Mouse (Mus musculus) neural tube, embryonic 12.5 days (tissue): ENCODE measurements around the gene Mmp25. TPM values are rescaled to one million over a fixed set of nuclear protein-coding genes. Genes with fewer than 3 reads are reported as not detected.

Source experiments
- ATAC-seq: fragments of 200-750 bp; cut with Nextera tagmentation; 2 replicates; pipeline ENCODE4 v1.8.0; 2017; ENCODE audit warnings: low read depth, mild to moderate bottlenecking, moderate TSS enrichment, moderate library complexity; ENCODE audit not compliant: low FRiP score
- H3K27ac ChIP-seq: fragments of 300-500 bp; sonication (generic); 2 replicates; pipeline ENCODE4 v1.5.1; 2016
- H3K27me3 ChIP-seq: fragments of 300-500 bp; sonication (generic); replicated peaks from 2 replicates; pipeline ENCODE4 v1.6.1; 2016; ENCODE audit warnings: mild to moderate bottlenecking
- H3K36me3 ChIP-seq: fragments of 300-500 bp; sonication (generic); 2 replicates; pipeline ENCODE4 v1.6.1; 2016; ENCODE audit warnings: mild to moderate bottlenecking
- H3K4me1 ChIP-seq: fragments of 300-500 bp; sonication (generic); 2 replicates; pipeline ENCODE4 v1.6.1; 2016
- H3K4me2 ChIP-seq: fragments of 300-500 bp; sonication (generic); replicated peaks from 2 replicates; pipeline ENCODE4 v1.6.1; 2016; ENCODE audit warnings: mild to moderate bottlenecking
- H3K4me3 ChIP-seq: fragments of 300-500 bp; sonication (generic); 2 replicates; pipeline ENCODE4 v1.5.1; 2016
- H3K9ac ChIP-seq: fragments of 300-500 bp; sonication (generic); 2 replicates; pipeline ENCODE4 v1.6.1; 2016; ENCODE audit warnings: mild to moderate bottlenecking
- H3K9me3 ChIP-seq: fragments of 300-500 bp; sonication (generic); 2 replicates; pipeline ENCODE4 v1.6.1; 2016; ENCODE audit warnings: mild to moderate bottlenecking
- WGBS: fragments of 180-500 bp; shearing (Covaris S2); methylation state at CpG from one replicate; pipeline ENCODE4 v1.1.7; 2016; 5-methylcytosine and 5-hydroxymethylcytosine counted together
- polyA plus RNA-seq: library from polyadenylated mRNA; unstranded; fragments of >200 nt; fragmentation: Nextera tagmentation; extraction: Ambion mirVana; gene quantifications from 2 replicates; pipeline ENCODE4 v1.2.1, GENCODE M21; 2016

The Mmp25 gene
- 1.6 TPM in 2 replicates for polyA plus RNA-seq

- peaks cover 9% of the 10 kb centered on the region; the same call in 1 of the 2 replicates for H3K4me1 ChIP-seq
- peak; percentile 57; the same call in 1 of the 2 replicates for ATAC-seq
- peak within 1 kb of the TSS; percentile 77 for H3K4me2 ChIP-seq
- H3K27me3 ChIP-seq: peaks cover 33% of the 10 kb centered on the region
- H3K9me3 ChIP-seq: no peaks in the 10 kb centered on the region
- H3K27ac ChIP-seq: no peak within 1 kb of the TSS
- under 1% methylated on average over 58 of the region's 58 CpGs for WGBS
- H3K36me3 ChIP-seq: no peaks in the 10 kb centered on the region
- peak within 1 kb of the TSS; percentile 44; the same call in 1 of the 2 replicates for H3K9ac ChIP-seq
- peak within 1 kb of the TSS; percentile 39 for H3K4me3 ChIP-seq
These were observed at the start of gene Mmp25 for GRCm38 (mm10) chr17:23644613-23645495. Gene Mmp25 (minus strand): TSS chr17:23645277.

- Histone ChIP-seq H3K27ac (no peak overlapping the region), H3K4me3 (no peak overlapping the region), H3K4me2 (no peak overlapping the region), H3K27me3 (peaks cover 16% of the 10 kb centered on the region), H3K9me3 (no peaks in the 10 kb centered on the region), H3K4me1 (peaks cover 5% of the 10 kb centered on the region), H3K36me3 (no peaks in the 10 kb centered on the region), H3K9ac (no peak overlapping the region)
- no peak for ATAC-seq
- 63% methylated on average over 1 of the region's 1 CpGs for WGBS
These were observed 49.4 kb upstream of the Mmp25 start for GRCm38 (mm10) chr17:23694491-23694890.

- no peak within 1 kb of the TSS for H3K9ac ChIP-seq
- H3K4me2 ChIP-seq: peak within 1 kb of the TSS; percentile 22
- peaks cover 18% of the 10 kb centered on the region for H3K4me1 ChIP-seq
- no peak within 1 kb of the TSS for H3K27ac ChIP-seq
- H3K9me3 ChIP-seq: no peaks in the 10 kb centered on the region
- 0 out of 2 replicates have a peak, but pooled peaks have one; percentile 13 for ATAC-seq
- H3K4me3 ChIP-seq: no peak within 1 kb of the TSS
- H3K27me3 ChIP-seq: peaks cover 53% of the 10 kb centered on the region
- WGBS: 8% methylated on average over 15 of the region's 15 CpGs
- H3K36me3 ChIP-seq: no peaks in the 10 kb centered on the region
These were observed 39.0 kb upstream of the Mmp25 start, which contains the start of gene Cldn9 for GRCm38 (mm10) chr17:23683856-23684672. Gene Cldn9 (minus strand): TSS chr17:23684026.

- H3K4me1 ChIP-seq: peaks cover 19% of the 10 kb centered on the region
- peaks cover 61% of the 10 kb centered on the region for H3K27me3 ChIP-seq
- no peaks in the 10 kb centered on the region for H3K36me3 ChIP-seq
- H3K4me3 ChIP-seq: no peak overlapping the region
- peak overlapping the region; percentile 22 for H3K4me2 ChIP-seq
- WGBS: 16% methylated on average over 15 of the region's 15 CpGs
- H3K9ac ChIP-seq: no peak overlapping the region
- H3K27ac ChIP-seq: no peak overlapping the region
- ATAC-seq: 0 out of 2 replicates have a peak, but pooled peaks have one; percentile 15
- no peaks in the 10 kb centered on the region for H3K9me3 ChIP-seq
These were observed 38.1 kb upstream of the Mmp25 start for GRCm38 (mm10) chr17:23683226-23683625.

- 70% methylated on average over 3 of the region's 3 CpGs for WGBS
- ATAC-seq: no peak
- no peaks in the 10 kb centered on the region for H3K36me3 ChIP-seq
- no peak overlapping the region for H3K27ac ChIP-seq
- no peaks in the 10 kb centered on the region for H3K9me3 ChIP-seq
- no peak overlapping the region for H3K4me3 ChIP-seq
- H3K4me2 ChIP-seq: no peak overlapping the region
- peaks cover 68% of the 10 kb centered on the region for H3K27me3 ChIP-seq
- H3K9ac ChIP-seq: no peak overlapping the region
- H3K4me1 ChIP-seq: peaks cover 19% of the 10 kb centered on the region
These were observed 37.5 kb upstream of the Mmp25 start for GRCm38 (mm10) chr17:23682530-23682929.

- Histone ChIP-seq H3K4me2 (no peak overlapping the region), H3K9ac (no peak overlapping the region), H3K36me3 (no peaks in the 10 kb centered on the region), H3K27me3 (peaks cover 69% of the 10 kb centered on the region), H3K9me3 (no peaks in the 10 kb centered on the region), H3K4me1 (peaks cover 19% of the 10 kb centered on the region), H3K27ac (no peak overlapping the region), H3K4me3 (no peak overlapping the region)
- no peak for ATAC-seq
- 69% methylated on average over 4 of the region's 4 CpGs for WGBS
These were observed 37.0 kb upstream of the Mmp25 start for GRCm38 (mm10) chr17:23682092-23682491.

GRCm38 (mm10) chr17:23681086-23681485 lies 36.0 kb upstream of the Mmp25 start:
- Histone ChIP-seq H3K27me3 (peaks cover 74% of the 10 kb centered on the region), H3K4me1 (peaks cover 28% of the 10 kb centered on the region), H3K36me3 (no peaks in the 10 kb centered on the region), H3K9me3 (no peaks in the 10 kb centered on the region), H3K9ac (no peak overlapping the region), H3K27ac (no peak overlapping the region), H3K4me3 (no peak overlapping the region), H3K4me2 (no peak overlapping the region)
- ATAC-seq: no peak
- WGBS: 75% methylated on average over 10 of the region's 10 CpGs

GRCm38 (mm10) chr17:23680336-23680735 lies 35.3 kb upstream of the Mmp25 start:
- H3K9ac ChIP-seq: no peak overlapping the region
- H3K4me3 ChIP-seq: no peak overlapping the region
- peaks cover 82% of the 10 kb centered on the region for H3K27me3 ChIP-seq
- H3K9me3 ChIP-seq: no peaks in the 10 kb centered on the region
- no peak overlapping the region for H3K4me2 ChIP-seq
- ATAC-seq: no peak
- no peak overlapping the region for H3K27ac ChIP-seq
- H3K36me3 ChIP-seq: no peaks in the 10 kb centered on the region
- peaks cover 34% of the 10 kb centered on the region for H3K4me1 ChIP-seq
- whole genome bisulfite sequencing: 76% methylated on average over 9 of the region's 9 CpGs

- ATAC-seq: no peak
- no peaks in the 10 kb centered on the region for H3K9me3 ChIP-seq
- H3K27me3 ChIP-seq: peaks cover 90% of the 10 kb centered on the region
- no peaks in the 10 kb centered on the region for H3K36me3 ChIP-seq
- H3K4me2 ChIP-seq: peak within 1 kb of the TSS; percentile 27
- no peak within 1 kb of the TSS for H3K9ac ChIP-seq
- H3K27ac ChIP-seq: no peak within 1 kb of the TSS
- peaks cover 40% of the 10 kb centered on the region for H3K4me1 ChIP-seq
- no peak within 1 kb of the TSS for H3K4me3 ChIP-seq
- 3% methylated on average over 38 of the region's 38 CpGs for WGBS
These were observed 34.2 kb upstream of the Mmp25 start, which contains the start of gene Cldn6 for GRCm38 (mm10) chr17:23679127-23679835. Gene Cldn6 (plus strand): TSS chr17:23679249.

GRCm38 (mm10) chr17:23677236-23677679 lies 32.2 kb upstream of the Mmp25 start, which contains the start of gene Tnfrsf12a:
Gene Tnfrsf12a (minus strand): TSS chr17:23677468.
- Histone ChIP-seq H3K4me1 (peaks cover 37% of the 10 kb centered on the region), H3K27me3 (peaks cover 70% of the 10 kb centered on the region), H3K9ac (peak within 1 kb of the TSS; percentile 52), H3K4me3 (peak within 1 kb of the TSS; percentile 40), H3K27ac (no peak within 1 kb of the TSS), H3K36me3 (no peaks in the 10 kb centered on the region), H3K4me2 (peak within 1 kb of the TSS; percentile 95), H3K9me3 (no peaks in the 10 kb centered on the region)
- no peak for ATAC-seq
- WGBS: under 1% methylated on average over 34 of the region's 34 CpGs

GRCm38 (mm10) chr17:23676473-23677031 lies 31.5 kb upstream of the Mmp25 start:
- WGBS: under 1% methylated on average over 37 of the region's 37 CpGs
- Histone ChIP-seq H3K9ac (peak overlapping the region; percentile 52), H3K4me1 (peaks cover 37% of the 10 kb centered on the region), H3K9me3 (no peaks in the 10 kb centered on the region), H3K4me3 (peak overlapping the region; percentile 40), H3K27ac (no peak overlapping the region), H3K27me3 (peaks cover 64% of the 10 kb centered on the region), H3K4me2 (peak overlapping the region; percentile 95), H3K36me3 (no peaks in the 10 kb centered on the region)
- no peak for ATAC-seq
